Comparison of ENCODE assay signal across 7 mouse cellular contexts in the genomic region with DNA sequence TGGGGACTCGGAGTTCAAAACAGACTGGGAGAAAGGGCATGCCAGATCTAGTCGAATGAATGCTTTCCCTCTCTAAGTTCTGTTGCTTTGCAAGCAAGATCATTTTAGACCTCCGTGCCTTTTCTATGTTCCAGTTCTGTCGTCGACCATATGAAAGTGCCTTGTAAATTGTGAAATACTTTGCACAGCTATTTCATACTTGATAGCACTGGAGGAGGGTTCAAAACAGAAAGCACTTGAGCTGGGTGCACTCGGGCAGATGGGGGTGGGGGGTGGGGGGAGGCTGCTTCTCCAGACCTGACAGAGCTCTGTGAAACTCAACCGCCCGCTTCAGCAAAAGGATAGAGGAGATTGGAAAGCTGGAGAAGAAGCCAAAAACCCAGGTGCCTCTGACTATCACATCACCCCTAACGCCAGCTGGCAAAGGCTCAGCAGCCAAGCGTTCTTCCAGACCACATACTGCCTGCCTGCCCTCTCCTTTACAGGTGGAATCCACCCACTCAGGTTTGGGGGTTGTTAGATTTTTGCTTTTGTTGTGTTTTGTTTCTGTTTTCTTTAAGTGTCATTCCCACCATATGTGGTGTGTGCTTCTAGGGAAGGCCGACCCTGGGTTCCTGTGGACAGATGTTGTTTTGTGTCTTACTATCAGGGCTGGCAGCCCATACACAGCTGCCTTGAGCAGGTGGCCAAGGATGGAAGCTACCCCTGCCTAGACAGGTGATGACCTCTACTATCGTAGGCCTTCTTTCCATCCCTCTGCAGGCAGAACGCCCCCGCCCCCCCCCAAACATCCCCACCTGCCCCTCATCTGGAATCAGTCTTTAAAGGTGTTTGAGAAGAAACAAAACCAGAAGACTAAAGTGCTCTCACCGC. TPM values are rescaled to one million over a fixed set of nuclear protein-coding genes. Genes with fewer than 3 reads are reported as not detected.
DNase-seq lines count a peak whose midpoint lies in the region; ATAC-seq lines count a peak whose summit lies in the region.

No protein-coding gene starts in this region.

- peak overlapping the region; percentile 86 for H3K4me3 ChIP-seq in neural tube, embryonic 11.5 days (ENCODE audit: low read depth, low read length)
- peak overlapping the region; percentile 86 for H3K4me3 ChIP-seq in embryonic facial prominence, embryonic 11.5 days (ENCODE audit: low read depth, low read length)
- peak overlapping the region; percentile 66 for H3K4me3 ChIP-seq in hindbrain, embryonic 13.5 days
- H3K4me3 ChIP-seq in midbrain, embryonic 14.5 days (replicated peaks; ENCODE audit: low read depth, low read length): peak overlapping the region; percentile 57

- 37% methylated on average over 15 of the region's 15 CpGs for WGBS in neural tube, embryonic 11.5 days
- 36% methylated on average over 15 of the region's 15 CpGs for WGBS in embryonic facial prominence, embryonic 11.5 days
- 20% methylated on average over 15 of the region's 15 CpGs for WGBS in hindbrain, embryonic 13.5 days
- WGBS in midbrain, embryonic 14.5 days: 12% methylated on average over 14 of the region's 15 CpGs

- ATAC-seq in neural tube, embryonic 11.5 days (ENCODE audit: insufficient read depth, low FRiP score, low TSS enrichment): no peak
- ATAC-seq in embryonic facial prominence, embryonic 11.5 days (replicated peaks; ENCODE audit: insufficient number of reproducible peaks, low FRiP score, low TSS enrichment, low read depth): no peak
- no peak for ATAC-seq in hindbrain, embryonic 13.5 days (ENCODE audit: low FRiP score)
- no peak for ATAC-seq in midbrain, embryonic 14.5 days (ENCODE audit: low FRiP score, low TSS enrichment)

- no peaks in the 10 kb centered on the region; the same call in 1 of the 2 replicates for H3K36me3 ChIP-seq in neural tube, embryonic 11.5 days (ENCODE audit: control insufficient read depth, insufficient read depth, low read length)
- no peaks in the 10 kb centered on the region; the same call in 1 of the 2 replicates for H3K36me3 ChIP-seq in embryonic facial prominence, embryonic 11.5 days (replicated peaks; ENCODE audit: control insufficient read depth, insufficient read depth, low read depth, low read length)
- no peaks in the 10 kb centered on the region for H3K36me3 ChIP-seq in hindbrain, embryonic 13.5 days
- H3K36me3 ChIP-seq in midbrain, embryonic 14.5 days (ENCODE audit: control insufficient read depth, insufficient read depth, low read length): no peaks in the 10 kb centered on the region

- no peaks in the 10 kb centered on the region for H3K27me3 ChIP-seq in neural tube, embryonic 11.5 days (ENCODE audit: control insufficient read depth, insufficient read depth, low read length)
- H3K27me3 ChIP-seq in embryonic facial prominence, embryonic 11.5 days (ENCODE audit: control insufficient read depth, insufficient read depth, low read length): no peaks in the 10 kb centered on the region
- peaks cover 24% of the 10 kb centered on the region for H3K27me3 ChIP-seq in hindbrain, embryonic 13.5 days
- H3K27me3 ChIP-seq in midbrain, embryonic 14.5 days (ENCODE audit: control insufficient read depth, insufficient read depth, low read length): no peaks in the 10 kb centered on the region; the same call in 1 of the 2 replicates

- no peak for DNase-seq in neural tube, embryonic 11.5 days (ENCODE audit: low spot score)
- no peak for DNase-seq in neural tube, embryonic 10.5 days (ENCODE audit: extremely low spot score, low spot score)
- DNase-seq in embryonic facial prominence, embryonic 11.5 days (ENCODE audit: low spot score): no peak
- DNase-seq in midbrain, embryonic 14.5 days: no peak
- DNase-seq in adrenal gland, postnatal 25 days: no peak
- DNase-seq in embryo, embryonic 10.5 days (ENCODE audit: low spot score): no peak

- peak overlapping the region; percentile 94 for H3K9ac ChIP-seq in neural tube, embryonic 11.5 days (ENCODE audit: low read length)
- peak overlapping the region; percentile 83 for H3K9ac ChIP-seq in embryonic facial prominence, embryonic 11.5 days (replicated peaks; ENCODE audit: low read length)
- H3K9ac ChIP-seq in hindbrain, embryonic 13.5 days: peak overlapping the region; percentile 81
- peak overlapping the region; percentile 57; the same call in 1 of the 2 replicates for H3K9ac ChIP-seq in midbrain, embryonic 14.5 days (replicated peaks; ENCODE audit: low read length)

- H3K27ac ChIP-seq in neural tube, embryonic 11.5 days (ENCODE audit: low read depth, low read length): peak overlapping the region; percentile 89; the same call in 1 of the 2 replicates
- H3K27ac ChIP-seq in embryonic facial prominence, embryonic 11.5 days (replicated peaks; ENCODE audit: low read depth, low read length): peak overlapping the region; percentile 98; the same call in 1 of the 2 replicates
- H3K27ac ChIP-seq in hindbrain, embryonic 13.5 days: peak overlapping the region; percentile 81
- H3K27ac ChIP-seq in midbrain, embryonic 14.5 days (replicated peaks; ENCODE audit: low read depth, low read length): no peak overlapping the region

- no peaks in the 10 kb centered on the region for H3K9me3 ChIP-seq in neural tube, embryonic 11.5 days (ENCODE audit: control insufficient read depth, low read length)
- no peaks in the 10 kb centered on the region for H3K9me3 ChIP-seq in embryonic facial prominence, embryonic 11.5 days (replicated peaks; ENCODE audit: control insufficient read depth, low read length)
- H3K9me3 ChIP-seq in hindbrain, embryonic 13.5 days: no peaks in the 10 kb centered on the region
- H3K9me3 ChIP-seq in midbrain, embryonic 14.5 days (ENCODE audit: control insufficient read depth, low read length): no peaks in the 10 kb centered on the region

- peak overlapping the region; percentile 92 for H3K4me2 ChIP-seq in neural tube, embryonic 11.5 days (ENCODE audit: low read depth)
- peak overlapping the region; percentile 51 for H3K4me2 ChIP-seq in embryonic facial prominence, embryonic 11.5 days (ENCODE audit: low read depth, low read length)
- H3K4me2 ChIP-seq in hindbrain, embryonic 13.5 days: peak overlapping the region; percentile 100
- H3K4me2 ChIP-seq in midbrain, embryonic 14.5 days (ENCODE audit: low read length): peak overlapping the region; percentile 100

- peaks cover 35% of the 10 kb centered on the region for H3K4me1 ChIP-seq in neural tube, embryonic 11.5 days (ENCODE audit: control insufficient read depth, insufficient read depth, low read length)
- H3K4me1 ChIP-seq in embryonic facial prominence, embryonic 11.5 days (ENCODE audit: control insufficient read depth, insufficient read depth, low read length): peaks cover 11% of the 10 kb centered on the region
- peaks cover 67% of the 10 kb centered on the region for H3K4me1 ChIP-seq in hindbrain, embryonic 13.5 days (replicated peaks)
- peaks cover 44% of the 10 kb centered on the region for H3K4me1 ChIP-seq in midbrain, embryonic 14.5 days (ENCODE audit: control insufficient read depth, insufficient read depth, low read length)

RNA-seq across cellular contexts. Expression of a gene that starts 1.9 kb away (rescaled TPM):
- 15.2 and 17.6 TPM in 2 replicates for polyA plus RNA-seq in neural tube, embryonic 11.5 days (2014; fragmentation: Nextera tagmentation; extraction: Ambion mirVana)
- 19.0 and 21.9 TPM in 2 replicates for polyA plus RNA-seq in embryonic facial prominence, embryonic 11.5 days (2014; fragmentation: Nextera tagmentation; extraction: Ambion mirVana)
- 11.9 and 12.0 TPM in 2 replicates for polyA plus RNA-seq in hindbrain, embryonic 13.5 days (2015; fragmentation: Nextera tagmentation; extraction: Ambion mirVana)
- 4.9 and 7.7 TPM in 2 replicates for polyA plus RNA-seq in midbrain, embryonic 14.5 days (2014; fragmentation: Nextera tagmentation; extraction: Ambion mirVana)
- total RNA-seq in adrenal gland, postnatal 25 days (2021): 36.2 and 46.0 TPM in 2 replicates
